Mouse (Mus musculus): Measurements from ENCODE around the gene Ube3c. TPM values are rescaled to one million over a fixed set of nuclear protein-coding genes. Genes with fewer than 3 reads are reported as not detected.

The Ube3c gene
- total and polyA plus RNA-seq, 3 experiments, result 3.8 to 49.5 (median 35.8) TPM

- Histone ChIP-seq H3K9me3 (replicated peaks) (no peaks in the 10 kb centered on the region), H3K27me3 (ENCODE audit: insufficient read depth, low read length) (peaks cover 28% of the 10 kb centered on the region), H3K36me3 (replicated peaks) (no peaks in the 10 kb centered on the region), H3K4me3 (ENCODE audit: low read depth, low read length) (no peak overlapping the region), H3K4me1 (ENCODE audit: insufficient read depth, low read depth, low read length) (no peaks in the 10 kb centered on the region)
- ATAC-seq (ENCODE audit: extremely low read depth, insufficient number of reproducible peaks, low FRiP score, poor library complexity, severe bottlenecking) (no peak), DNase-seq (ENCODE audit: low spot score) (no peak)
- TF ChIP-seq TAL1 (conservative IDR thresholded peaks at IDR 0.05; ENCODE audit: low read depth, low read length) (no peak), GATA1 (IDR thresholded peaks at IDR 0.05; ENCODE audit: borderline replicate concordance, low read length) (no peak), POLR2AphosphoS5 (IDR thresholded peaks at IDR 0.05; ENCODE audit: insufficient replicate concordance, low read depth, low read length) (no peak), GATA2 (IDR thresholded peaks at IDR 0.05; ENCODE audit: borderline replicate concordance, low read depth, low read length) (no peak), CTCF (IDR thresholded peaks at IDR 0.05; ENCODE audit: low read depth, low read length) (no peak)
These were observed 129.5 kb downstream of the Ube3c start for GRCm38 (mm10) chr5:29698493-29698892.

GRCm38 (mm10) chr5:29699520-29700202 is 130.6 kb downstream of the Ube3c start:
- Histone ChIP-seq H3K4me1 (ENCODE audit: insufficient read depth, low read depth, low read length) (no peaks in the 10 kb centered on the region), H3K36me3 (replicated peaks) (no peaks in the 10 kb centered on the region), H3K9me3 (replicated peaks) (no peaks in the 10 kb centered on the region), H3K4me3 (ENCODE audit: low read depth, low read length) (no peak overlapping the region), H3K27me3 (ENCODE audit: insufficient read depth, low read length) (peaks cover 26% of the 10 kb centered on the region)
- TF ChIP-seq GATA1 (IDR thresholded peaks at IDR 0.05; ENCODE audit: borderline replicate concordance, low read length), result no peak
- TF ChIP-seq TAL1 (conservative IDR thresholded peaks at IDR 0.05; ENCODE audit: low read depth, low read length), result no peak
- TF ChIP-seq CTCF (IDR thresholded peaks at IDR 0.05; ENCODE audit: low read depth, low read length), result no peak
- no peak for TF ChIP-seq POLR2AphosphoS5 (IDR thresholded peaks at IDR 0.05; ENCODE audit: insufficient replicate concordance, low read depth, low read length)
- TF ChIP-seq GATA2 (IDR thresholded peaks at IDR 0.05; ENCODE audit: borderline replicate concordance, low read depth, low read length), result no peak
- ATAC-seq (ENCODE audit: extremely low read depth, insufficient number of reproducible peaks, low FRiP score, poor library complexity, severe bottlenecking) (no peak), DNase-seq (ENCODE audit: low spot score) (no peak)

GRCm38 (mm10) chr5:29707241-29707640 is 138.2 kb downstream of the Ube3c start:
- ATAC-seq (ENCODE audit: extremely low read depth, insufficient number of reproducible peaks, low FRiP score, poor library complexity, severe bottlenecking) (no peak), DNase-seq (ENCODE audit: low spot score) (no peak)
- no peaks in the 10 kb centered on the region for H3K36me3 ChIP-seq (replicated peaks)

GRCm38 (mm10) chr5:29708258-29708657 is 139.2 kb downstream of the Ube3c start:
- TF ChIP-seq TAL1 (conservative IDR thresholded peaks at IDR 0.05; ENCODE audit: low read depth, low read length), result no peak
- TF ChIP-seq CTCF (IDR thresholded peaks at IDR 0.05; ENCODE audit: low read depth, low read length), result no peak
- TF ChIP-seq GATA1 (IDR thresholded peaks at IDR 0.05; ENCODE audit: borderline replicate concordance, low read length), result no peak
- TF ChIP-seq POLR2AphosphoS5 (IDR thresholded peaks at IDR 0.05; ENCODE audit: insufficient replicate concordance, low read depth, low read length), result no peak
- no peak for TF ChIP-seq GATA2 (IDR thresholded peaks at IDR 0.05; ENCODE audit: borderline replicate concordance, low read depth, low read length)
- DNase-seq (ENCODE audit: low spot score), result no peak
- Histone ChIP-seq H3K9me3 (replicated peaks) (no peaks in the 10 kb centered on the region), H3K27me3 (ENCODE audit: insufficient read depth, low read length) (peaks cover 7% of the 10 kb centered on the region), H3K4me3 (ENCODE audit: low read depth, low read length) (no peak overlapping the region), H3K4me1 (ENCODE audit: insufficient read depth, low read depth, low read length) (no peaks in the 10 kb centered on the region), H3K36me3 (replicated peaks) (no peaks in the 10 kb centered on the region)
- ATAC-seq (ENCODE audit: extremely low read depth, insufficient number of reproducible peaks, low FRiP score, poor library complexity, severe bottlenecking), result no peak

More at GRCm38 (mm10) chr5:29707241-29707640, 138.2 kb downstream of the Ube3c start:
- no peak overlapping the region for H3K4me3 ChIP-seq (ENCODE audit: low read depth, low read length)
- no peak for TF ChIP-seq GATA2 (IDR thresholded peaks at IDR 0.05; ENCODE audit: borderline replicate concordance, low read depth, low read length)
- TF ChIP-seq TAL1 (conservative IDR thresholded peaks at IDR 0.05; ENCODE audit: low read depth, low read length), result no peak
- TF ChIP-seq CTCF (IDR thresholded peaks at IDR 0.05; ENCODE audit: low read depth, low read length), result no peak
- TF ChIP-seq POLR2AphosphoS5 (IDR thresholded peaks at IDR 0.05; ENCODE audit: insufficient replicate concordance, low read depth, low read length), result no peak
- TF ChIP-seq GATA1 (IDR thresholded peaks at IDR 0.05; ENCODE audit: borderline replicate concordance, low read length), result no peak
- peaks cover 11% of the 10 kb centered on the region for H3K27me3 ChIP-seq (ENCODE audit: insufficient read depth, low read length)
- no peaks in the 10 kb centered on the region for H3K4me1 ChIP-seq (ENCODE audit: insufficient read depth, low read depth, low read length)
- no peaks in the 10 kb centered on the region for H3K9me3 ChIP-seq (replicated peaks)

- no peak for TF ChIP-seq TAL1 (conservative IDR thresholded peaks at IDR 0.05; ENCODE audit: low read depth, low read length)
- no peak for TF ChIP-seq GATA1 (IDR thresholded peaks at IDR 0.05; ENCODE audit: borderline replicate concordance, low read length)
- no peak for TF ChIP-seq GATA2 (IDR thresholded peaks at IDR 0.05; ENCODE audit: borderline replicate concordance, low read depth, low read length)
- no peak for TF ChIP-seq POLR2AphosphoS5 (IDR thresholded peaks at IDR 0.05; ENCODE audit: insufficient replicate concordance, low read depth, low read length)
- no peak for TF ChIP-seq CTCF (IDR thresholded peaks at IDR 0.05; ENCODE audit: low read depth, low read length)
- ATAC-seq (ENCODE audit: extremely low read depth, insufficient number of reproducible peaks, low FRiP score, poor library complexity, severe bottlenecking) (no peak), DNase-seq (ENCODE audit: low spot score) (no peak)
- peaks cover 15% of the 10 kb centered on the region for H3K27me3 ChIP-seq (ENCODE audit: insufficient read depth, low read length)
- H3K4me1 ChIP-seq (ENCODE audit: insufficient read depth, low read depth, low read length), result no peaks in the 10 kb centered on the region
- H3K9me3 ChIP-seq (replicated peaks), result no peaks in the 10 kb centered on the region
- H3K4me3 ChIP-seq (ENCODE audit: low read depth, low read length), result no peak overlapping the region
- H3K36me3 ChIP-seq (replicated peaks), result no peaks in the 10 kb centered on the region
These were observed 142.6 kb downstream of the Ube3c start for GRCm38 (mm10) chr5:29711631-29712030.

GRCm38 (mm10) chr5:29712906-29713305 is 143.9 kb downstream of the Ube3c start:
- H3K4me1 ChIP-seq (ENCODE audit: insufficient read depth, low read depth, low read length), result no peaks in the 10 kb centered on the region
- peaks cover 16% of the 10 kb centered on the region for H3K27me3 ChIP-seq (ENCODE audit: insufficient read depth, low read length)
- TF ChIP-seq POLR2AphosphoS5 (IDR thresholded peaks at IDR 0.05; ENCODE audit: insufficient replicate concordance, low read depth, low read length) (no peak), GATA2 (IDR thresholded peaks at IDR 0.05; ENCODE audit: borderline replicate concordance, low read depth, low read length) (no peak), CTCF (IDR thresholded peaks at IDR 0.05; ENCODE audit: low read depth, low read length) (no peak), GATA1 (IDR thresholded peaks at IDR 0.05; ENCODE audit: borderline replicate concordance, low read length) (no peak), TAL1 (conservative IDR thresholded peaks at IDR 0.05; ENCODE audit: low read depth, low read length) (no peak)
- no peaks in the 10 kb centered on the region for H3K36me3 ChIP-seq (replicated peaks)
- no peak overlapping the region for H3K4me3 ChIP-seq (ENCODE audit: low read depth, low read length)
- no peak for DNase-seq (ENCODE audit: low spot score)
- ATAC-seq (ENCODE audit: extremely low read depth, insufficient number of reproducible peaks, low FRiP score, poor library complexity, severe bottlenecking), result no peak
- no peaks in the 10 kb centered on the region for H3K9me3 ChIP-seq (replicated peaks)
